Mouse (Mus musculus): ENCODE measurements around the gene Lbx1.

The Lbx1 gene

GRCm38 (mm10) chr19:45234191-45234770, 1.3 kb downstream of the Lbx1 start:
- no peak for DNase-seq (ENCODE audit: low spot score in 2 of 2)

GRCm38 (mm10) chr19:45233496-45234127, 2.0 kb downstream of the Lbx1 start:
- DNase-seq (ENCODE audit: low spot score in 2 of 2): no peak

- DNase-seq (ENCODE audit: low spot score in 2 of 2): no peak
Observed at GRCm38 (mm10) chr19:45232443-45233410, 2.9 kb downstream of the Lbx1 start.

DNA sequence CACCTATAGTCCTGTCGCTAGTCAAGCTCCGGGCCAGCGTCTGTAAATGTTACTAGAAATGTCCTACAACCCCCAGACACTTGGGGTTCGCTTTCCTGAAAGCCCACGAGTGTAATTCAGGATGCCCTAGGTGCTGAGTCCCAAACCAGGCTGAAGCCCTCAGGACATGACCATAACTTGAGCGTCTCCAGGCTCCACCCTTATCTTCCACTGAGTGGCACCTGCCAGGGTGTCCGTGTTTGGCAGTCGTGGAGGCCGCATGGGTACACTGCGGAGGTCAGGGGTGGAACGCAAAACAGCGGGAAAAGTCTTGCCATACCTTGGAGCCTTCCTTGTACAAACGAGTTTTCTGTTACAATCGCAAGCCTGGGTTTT, 3.6 kb downstream of the Lbx1 start:
- DNase-seq (ENCODE audit: low spot score in 2 of 2): no peak

DNA sequence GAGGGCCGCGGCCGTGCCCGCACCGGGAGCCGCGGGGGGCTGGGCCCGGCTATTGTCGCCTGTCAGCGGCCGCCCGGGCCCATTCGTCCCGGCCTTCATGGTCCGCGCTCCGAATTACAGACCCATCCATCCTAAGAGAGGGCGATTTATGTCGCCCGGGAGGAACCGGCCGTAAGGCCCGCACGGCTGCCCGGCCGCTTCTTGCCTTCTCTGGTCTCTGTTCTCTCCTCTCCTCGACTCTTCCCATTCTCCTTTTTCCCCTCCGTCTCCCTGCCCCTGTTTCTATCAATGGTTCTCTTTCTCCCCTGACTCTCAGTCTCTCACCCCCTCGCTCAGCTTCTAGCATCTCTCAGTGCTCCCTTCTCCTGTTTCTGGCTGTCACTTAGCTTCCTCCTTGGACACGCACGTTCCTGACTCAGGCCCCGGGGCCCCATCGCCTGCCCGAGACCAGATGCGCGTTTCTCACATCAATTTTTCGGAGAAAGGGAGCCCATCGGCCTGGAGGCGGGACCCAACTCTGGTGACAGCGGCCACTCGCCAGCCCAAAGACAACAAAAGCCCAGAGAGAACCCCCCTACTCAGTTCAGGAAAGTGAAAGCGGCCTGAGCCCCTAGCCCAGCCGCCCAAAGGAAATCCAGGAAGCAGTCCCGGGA, 4.1 kb downstream of the Lbx1 start:
- no peak for DNase-seq (ENCODE audit: low spot score in 2 of 2)

DNA sequence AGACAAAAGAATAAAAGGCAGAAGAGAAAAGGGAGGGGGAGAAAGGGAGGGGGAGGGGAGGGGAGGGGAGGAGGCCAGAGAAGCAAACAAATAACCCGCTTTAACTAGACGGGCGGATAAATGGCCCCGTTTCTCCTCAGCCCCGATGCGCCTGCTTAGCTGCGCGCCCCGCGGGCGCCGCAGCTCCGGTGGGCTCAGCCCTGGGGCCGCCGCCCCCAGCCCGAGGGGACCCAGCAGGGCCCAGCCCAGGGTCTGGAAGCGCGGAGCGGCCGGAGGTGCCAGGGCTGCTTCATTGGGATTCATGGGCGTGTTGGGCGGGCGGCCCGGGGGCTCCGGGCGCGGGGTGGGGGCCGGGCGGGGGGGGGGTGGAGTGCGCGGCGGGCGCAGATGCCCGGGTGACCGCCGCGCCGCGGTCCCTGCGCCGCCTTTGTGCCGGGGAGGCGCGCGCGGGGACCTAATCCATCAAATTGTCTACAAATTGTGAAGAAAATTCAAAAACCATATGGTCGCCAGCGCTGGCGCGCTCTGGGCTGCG, 4.7 kb downstream of the Lbx1 start:
- DNase-seq (ENCODE audit: low spot score in 2 of 2): no peak

GRCm38 (mm10) chr19:45230201-45230611, 5.4 kb downstream of the Lbx1 start:
- no peak for DNase-seq (ENCODE audit: low spot score in 2 of 2)

DNA sequence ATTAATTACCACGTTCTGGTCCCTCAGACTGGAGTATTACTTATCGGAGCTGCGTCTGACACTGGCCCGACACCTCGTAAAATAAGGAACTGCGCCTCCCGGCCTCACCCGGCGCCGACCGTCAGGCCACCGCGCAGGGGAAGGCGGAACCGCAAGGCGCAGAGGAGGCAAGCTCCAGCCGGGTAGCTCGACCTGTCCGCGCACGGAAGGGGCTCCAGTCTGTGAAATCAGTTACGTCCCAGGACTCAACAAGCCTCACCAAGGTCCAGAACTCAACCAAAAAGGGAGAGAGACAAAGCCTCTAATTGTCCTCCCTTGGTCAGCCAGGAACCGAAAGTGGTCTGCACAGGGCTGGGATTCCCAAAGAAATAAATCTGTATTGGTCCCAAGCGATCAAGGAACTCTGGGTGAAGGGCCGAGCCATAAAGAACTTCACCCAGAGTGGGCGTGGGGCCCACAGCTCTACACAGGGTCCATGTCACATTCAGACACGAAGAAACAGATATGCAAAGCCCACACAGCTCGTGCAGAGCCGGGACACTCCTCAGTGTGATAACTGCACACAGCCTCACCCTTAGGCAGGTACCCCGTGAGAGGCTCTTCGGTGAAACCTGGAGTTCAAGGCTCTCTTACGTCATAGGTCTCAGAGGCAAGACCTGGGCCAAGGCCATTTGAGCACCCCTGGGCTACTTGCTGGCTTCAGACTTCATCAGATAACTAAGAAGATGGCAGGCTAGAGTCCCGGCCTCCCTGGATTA, 6.1 kb downstream of the Lbx1 start:
- DNase-seq (ENCODE audit: low spot score in 2 of 2): no peak

DNA sequence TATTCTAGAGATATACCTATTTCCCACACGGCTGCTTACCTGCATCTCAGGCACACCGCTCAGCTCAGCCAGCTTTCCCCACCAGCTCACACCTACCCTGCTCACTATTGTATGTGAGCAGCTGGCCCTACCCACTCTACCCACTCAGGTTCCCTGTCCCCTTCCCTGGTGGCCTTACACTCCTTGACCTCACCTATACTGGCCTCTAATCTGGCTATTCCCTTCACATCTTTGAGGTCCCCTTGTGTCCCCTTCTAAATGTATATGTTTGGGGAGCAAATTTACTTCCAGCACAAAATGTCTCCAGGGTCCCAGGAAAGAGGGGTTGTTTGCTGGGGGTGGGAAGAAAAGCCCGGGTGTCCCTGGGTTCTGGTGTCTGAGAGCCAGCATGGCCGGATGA, 6.8 kb downstream of the Lbx1 start:
- DNase-seq (ENCODE audit: low spot score in 2 of 2): no peak

DNA sequence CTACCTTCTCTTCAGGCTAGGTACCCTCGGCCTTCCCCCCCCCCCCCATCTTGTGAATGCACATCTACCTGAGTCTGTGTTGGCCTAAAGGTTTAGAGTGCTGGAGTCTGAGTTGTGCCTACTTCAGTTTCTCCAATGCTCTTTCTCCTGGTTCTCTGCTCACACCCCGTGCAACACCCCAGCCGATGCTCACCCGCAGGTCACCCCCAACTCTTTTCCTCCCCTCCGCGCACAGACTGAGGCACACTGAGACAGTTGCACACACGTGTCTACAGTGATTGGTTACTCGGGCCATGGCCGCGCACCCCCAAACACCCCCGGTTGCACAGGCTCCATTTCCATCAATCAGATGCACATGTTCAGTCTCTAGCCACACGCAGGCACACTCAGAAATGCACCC, 7.5 kb downstream of the Lbx1 start:
- DNase-seq (ENCODE audit: low spot score in 2 of 2): no peak

GRCm38 (mm10) chr19:45227671-45228070, 7.9 kb downstream of the Lbx1 start:
- no peak for DNase-seq (ENCODE audit: low spot score in 2 of 2)

- no peak for DNase-seq (ENCODE audit: low spot score in 2 of 2)
Observed at GRCm38 (mm10) chr19:45227049-45227448, 8.6 kb downstream of the Lbx1 start.

GRCm38 (mm10) chr19:45226246-45226645, 9.4 kb downstream of the Lbx1 start:
- DNase-seq (ENCODE audit: low spot score in 2 of 2): no peak

GRCm38 (mm10) chr19:45225130-45225529, 10.5 kb downstream of the Lbx1 start:
- DNase-seq (ENCODE audit: low spot score in 2 of 2): no peak

DNA sequence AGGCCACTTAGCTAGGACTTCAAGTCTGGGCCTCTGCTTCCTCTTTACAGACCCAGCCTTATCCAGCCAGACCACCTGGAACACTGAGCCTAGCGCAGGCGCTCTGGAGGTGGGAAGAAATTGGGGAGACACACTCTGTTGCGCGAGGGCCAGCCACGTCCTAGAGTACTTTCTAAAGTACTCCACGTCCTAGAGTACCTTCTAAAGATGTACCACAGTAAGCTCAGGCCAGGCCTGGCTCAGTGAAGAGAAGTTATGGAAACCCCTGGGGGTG, 11.4 kb downstream of the Lbx1 start:
- no peak for DNase-seq (ENCODE audit: low spot score in 2 of 2)

- DNase-seq (ENCODE audit: low spot score in 2 of 2): no peak
Observed at GRCm38 (mm10) chr19:45223413-45224285, 12.0 kb downstream of the Lbx1 start.

GRCm38 (mm10) chr19:45222141-45222782, 13.3 kb downstream of the Lbx1 start:
- no peak for DNase-seq (ENCODE audit: low spot score in 2 of 2)

DNA sequence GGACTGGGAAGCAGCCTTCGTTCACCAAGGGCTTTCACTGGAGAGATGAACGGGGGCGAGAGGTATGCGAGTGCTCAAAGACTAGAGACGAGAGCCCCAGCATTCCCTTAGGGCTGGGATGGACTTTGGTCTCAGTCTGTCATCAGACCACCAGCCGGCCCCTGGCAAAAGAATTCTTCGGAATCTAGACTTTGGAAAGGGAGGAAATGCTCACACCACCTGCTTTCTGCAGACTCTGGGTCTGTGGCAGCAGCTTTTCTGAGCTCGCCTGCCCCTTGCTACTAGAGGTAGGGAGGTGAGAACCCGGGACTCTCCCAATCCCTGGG, 14.2 kb downstream of the Lbx1 start:
- no peak for DNase-seq (ENCODE audit: low spot score in 2 of 2)

DNA sequence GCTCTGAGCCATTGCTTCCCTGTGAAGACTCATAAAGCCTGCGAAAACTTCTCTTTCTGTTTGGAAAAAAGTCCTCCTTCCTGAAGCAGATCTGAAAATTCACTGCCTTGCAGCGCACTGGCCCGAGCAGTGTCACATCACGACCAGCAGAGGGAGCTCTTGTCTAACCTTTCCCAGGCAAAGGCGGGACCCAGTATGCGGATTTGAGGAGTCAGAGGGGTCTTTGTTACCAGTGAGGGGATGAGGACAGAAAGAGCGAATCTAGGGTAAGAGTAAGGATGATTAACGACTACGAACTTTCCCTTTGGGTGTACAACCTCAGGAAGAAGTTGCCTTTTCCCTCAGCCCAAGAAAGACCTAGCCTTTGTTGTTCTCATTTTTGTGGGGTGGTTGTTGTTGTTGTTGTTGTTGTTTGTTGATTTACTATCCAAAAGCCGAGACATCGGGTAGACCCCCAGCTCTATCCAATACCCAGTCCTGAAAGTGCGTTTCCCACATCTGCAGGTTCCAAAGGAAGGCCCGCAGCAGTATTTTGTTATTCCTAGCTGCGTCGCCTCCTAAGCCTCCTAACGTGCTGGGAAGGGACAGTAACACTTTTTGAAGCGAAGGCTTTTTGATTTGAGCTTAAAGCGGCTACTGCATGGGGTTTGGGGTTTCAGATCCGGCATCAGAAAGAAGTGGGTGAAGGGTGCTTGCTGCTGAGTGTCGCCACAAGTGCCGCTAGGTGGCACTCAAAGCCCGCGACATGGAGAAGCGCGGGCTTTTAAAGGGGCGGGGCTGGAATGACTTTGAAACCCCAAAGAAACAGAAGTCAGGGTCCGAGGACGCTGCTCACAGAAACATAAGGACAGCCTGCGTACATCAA, 14.8 kb downstream of the Lbx1 start:
- peak in 1 of 2 experiments; percentile 71 for DNase-seq (ENCODE audit: low spot score in 2 of 2)
